Mouse (Mus musculus) inflammation-experienced regulatory T-cells, adult 6 months (primary cell): ENCODE data around the gene Npas3. TPM values are rescaled to one million over a fixed set of nuclear protein-coding genes. Genes with fewer than 3 reads are reported as not detected.

Source experiments
- ATAC-seq: one replicate; pipeline ENCODE4 v1.8.0; 2017
- polyA plus RNA-seq, 3 experiments: library from polyadenylated mRNA; unstranded; fragments of 100-300 nt; shearing (Covaris generic); gene quantifications; one replicate each; pipeline ENCODE4 v1.2.1; 2017

Npas3 gene
- polyA plus RNA-seq, 3 experiments from 2014 or later: 0.09 TPM; not detected in 2

- ATAC-seq: no peak
These were observed 471.4 kb downstream of the Npas3 start for GRCm38 (mm10) chr12:53719896-53720295.

GRCm38 (mm10) chr12:53722156-53722555, 473.7 kb downstream of the Npas3 start:
- ATAC-seq: no peak

- ATAC-seq: no peak
These were observed 474.5 kb downstream of the Npas3 start for GRCm38 (mm10) chr12:53722718-53723698.

- ATAC-seq: no peak
These were observed 480.8 kb downstream of the Npas3 start for GRCm38 (mm10) chr12:53729275-53729674.

- no peak for ATAC-seq
These were observed 490.2 kb downstream of the Npas3 start for GRCm38 (mm10) chr12:53738549-53739292.

- ATAC-seq: no peak
These were observed 498.2 kb downstream of the Npas3 start for GRCm38 (mm10) chr12:53746653-53747052.

GRCm38 (mm10) chr12:53749375-53749774, 500.9 kb downstream of the Npas3 start:
- ATAC-seq: no peak

GRCm38 (mm10) chr12:53752281-53753072, 504.0 kb downstream of the Npas3 start:
- ATAC-seq: no peak

- ATAC-seq: no peak
These were observed 505.0 kb downstream of the Npas3 start for GRCm38 (mm10) chr12:53753368-53753937.

- ATAC-seq: no peak
These were observed 505.8 kb downstream of the Npas3 start for GRCm38 (mm10) chr12:53754236-53754635.

- ATAC-seq: no peak
These were observed 509.2 kb downstream of the Npas3 start for GRCm38 (mm10) chr12:53757631-53758030.

- no peak for ATAC-seq
These were observed 509.9 kb downstream of the Npas3 start for GRCm38 (mm10) chr12:53758356-53758755.

- ATAC-seq: no peak
These were observed 515.7 kb downstream of the Npas3 start for GRCm38 (mm10) chr12:53764143-53764542.

GRCm38 (mm10) chr12:53768392-53768791, 519.9 kb downstream of the Npas3 start:
- no peak for ATAC-seq

GRCm38 (mm10) chr12:53771394-53771936, 523.0 kb downstream of the Npas3 start:
- no peak for ATAC-seq

GRCm38 (mm10) chr12:53781850-53782552, 533.5 kb downstream of the Npas3 start:
- no peak for ATAC-seq

GRCm38 (mm10) chr12:53789501-53789900, 541.0 kb downstream of the Npas3 start:
- ATAC-seq: no peak

- ATAC-seq: no peak
These were observed 546.4 kb downstream of the Npas3 start for GRCm38 (mm10) chr12:53794718-53795400.

GRCm38 (mm10) chr12:53801831-53802230, 553.4 kb downstream of the Npas3 start:
- no peak for ATAC-seq

- ATAC-seq: no peak
These were observed 553.9 kb downstream of the Npas3 start for GRCm38 (mm10) chr12:53802381-53802780.

- ATAC-seq: no peak
These were observed 561.6 kb downstream of the Npas3 start for GRCm38 (mm10) chr12:53810081-53810480.
